Mouse (Mus musculus): ENCODE measurements around the gene Nanp. TPM values are rescaled to one million over a fixed set of nuclear protein-coding genes. Genes with fewer than 3 reads are reported as not detected.

The Nanp gene
- total RNA-seq, 2 experiments from 2014 or later = 51.6 to 51.8 TPM

DNA sequence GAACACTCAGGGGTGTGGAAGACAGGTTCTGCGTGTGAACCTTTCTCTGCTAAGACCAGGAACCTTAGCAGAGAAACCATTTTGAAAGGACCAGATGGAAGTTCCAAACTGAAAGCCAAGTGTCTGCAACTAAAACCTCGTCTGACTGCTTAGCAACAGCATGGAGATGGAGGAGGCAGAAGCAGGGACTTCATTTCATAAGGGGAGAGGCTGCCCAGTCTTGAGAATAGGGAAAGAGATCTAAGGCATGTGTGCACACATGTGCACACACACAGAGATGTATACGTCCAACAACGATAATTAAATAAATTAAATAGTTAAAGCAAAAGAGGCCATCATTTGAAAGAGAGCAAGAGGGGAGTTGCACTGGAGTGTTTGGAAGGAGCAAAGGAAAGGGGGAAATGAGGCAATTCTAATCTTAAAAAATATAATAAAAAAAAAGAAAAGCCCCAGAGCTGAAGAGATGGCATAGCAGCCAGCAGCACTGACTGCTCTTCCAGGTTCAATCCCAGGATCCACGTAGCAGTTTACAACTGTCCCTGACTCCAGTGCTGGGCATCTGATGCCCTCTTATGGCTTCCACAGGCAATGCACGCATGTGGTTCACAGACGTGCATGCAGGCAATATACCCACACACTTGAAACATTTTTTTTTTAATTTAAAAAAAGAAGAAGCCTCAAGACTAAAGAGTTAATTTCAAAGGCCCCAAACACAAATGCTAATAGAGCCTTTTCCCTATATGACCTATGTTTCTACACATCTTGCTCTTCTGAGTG lies 38.6 kb downstream of the Nanp start:
- peak; percentile 71 for ATAC-seq (replicated peaks; ENCODE audit: low FRiP score, poor library complexity, severe bottlenecking)

DNA sequence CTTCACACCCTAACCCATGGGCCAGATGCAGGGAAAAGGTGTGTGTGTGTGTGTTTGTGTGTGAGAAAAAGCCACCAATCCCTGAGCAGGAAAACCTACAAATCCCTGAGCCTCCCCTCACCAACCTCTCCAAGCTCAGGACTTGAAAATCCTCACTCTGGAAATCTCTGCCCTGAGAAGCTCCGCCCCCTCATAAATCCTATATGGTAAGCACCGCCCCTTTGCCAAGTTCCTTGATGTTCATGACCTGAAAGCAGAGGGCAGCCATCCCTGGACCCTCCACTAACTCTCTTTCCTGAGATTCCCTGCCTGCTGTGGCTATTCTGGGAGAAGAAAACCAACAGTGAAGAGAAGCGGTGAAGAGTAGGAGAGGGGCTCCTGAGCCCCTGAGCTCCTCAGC lies 40.2 kb downstream of the Nanp start:
- ATAC-seq (replicated peaks; ENCODE audit: low FRiP score, poor library complexity, severe bottlenecking) = no peak

DNA sequence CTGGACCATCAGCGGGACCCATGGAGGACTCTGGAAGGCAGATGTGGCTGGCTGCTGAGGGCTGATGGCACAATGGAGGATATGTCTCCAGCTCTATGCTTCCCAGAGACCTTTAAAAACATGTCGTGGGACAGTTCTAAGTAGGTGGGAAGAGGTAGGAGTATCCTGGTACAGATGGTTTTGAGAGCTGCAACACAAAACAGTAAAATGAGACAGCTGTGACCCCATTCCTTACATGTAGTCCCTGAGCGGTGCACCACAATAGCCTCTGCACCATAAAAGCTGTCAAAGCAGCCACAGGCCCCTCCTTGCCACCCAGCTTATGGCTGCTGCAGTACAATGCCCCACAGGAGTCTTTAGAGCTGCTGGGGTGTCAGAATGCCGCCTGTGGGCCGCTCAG lies 41.6 kb downstream of the Nanp start:
- no peak for ATAC-seq (replicated peaks; ENCODE audit: low FRiP score, poor library complexity, severe bottlenecking)

DNA sequence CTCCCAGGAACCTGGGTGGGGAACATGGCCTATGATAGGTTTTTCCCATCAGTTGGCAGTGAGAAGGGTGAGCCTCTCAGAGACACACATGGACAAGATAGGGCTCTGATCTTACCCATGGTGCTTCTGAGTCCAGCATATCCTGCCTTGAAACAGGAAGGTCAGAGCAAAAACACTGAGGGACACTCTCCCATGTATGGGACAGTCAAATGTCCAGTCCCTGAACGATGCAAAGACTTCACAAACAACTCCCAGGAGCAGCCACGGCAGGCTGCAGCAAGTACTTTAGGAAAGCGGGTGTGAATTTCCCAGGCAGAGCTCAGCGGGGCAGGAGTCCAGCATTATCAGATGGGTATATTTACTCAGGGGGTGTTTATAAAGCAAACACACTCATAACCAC lies 43.9 kb downstream of the Nanp start:
- no peak for ATAC-seq (replicated peaks; ENCODE audit: low FRiP score, poor library complexity, severe bottlenecking)

DNA sequence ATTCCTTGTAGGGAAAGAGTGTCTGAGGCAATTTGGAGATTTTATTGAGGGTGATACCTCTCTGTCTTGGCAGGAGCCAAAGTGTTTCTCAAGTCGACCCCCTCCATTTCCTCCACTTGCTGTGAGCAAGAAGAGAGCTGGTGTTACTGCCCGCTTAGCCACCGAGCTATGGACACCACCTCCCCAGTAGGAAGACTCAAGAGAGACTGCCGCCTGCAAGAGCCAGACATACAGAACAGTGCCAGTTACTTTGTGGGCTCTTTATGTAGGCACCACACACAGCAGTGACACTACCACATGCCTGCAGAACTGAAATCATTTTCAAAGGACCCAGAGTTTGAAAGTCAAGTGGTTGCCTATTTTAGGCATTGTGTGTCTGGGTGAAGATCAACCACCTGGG lies 48.1 kb downstream of the Nanp start:
- ATAC-seq (replicated peaks; ENCODE audit: low FRiP score, poor library complexity, severe bottlenecking) = no peak

DNA sequence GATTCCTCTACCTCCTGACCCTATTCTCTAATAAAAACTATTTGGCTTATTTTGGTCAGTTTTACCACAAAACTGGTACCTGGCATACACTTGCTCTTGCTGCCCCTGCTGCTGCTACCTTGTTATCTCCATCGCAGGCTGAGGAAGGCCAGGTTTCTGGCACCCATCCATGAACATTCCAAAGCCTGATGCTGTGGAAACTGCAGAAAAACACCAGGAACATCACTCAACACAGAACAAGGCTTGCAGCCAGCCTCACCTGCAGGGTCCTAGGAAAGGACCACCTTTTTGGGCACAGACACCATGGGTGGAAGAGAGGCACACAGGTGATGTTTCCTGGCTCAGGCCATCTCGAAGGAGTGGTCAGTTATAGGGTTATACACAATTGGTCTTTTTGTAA lies 48.7 kb downstream of the Nanp start:
- no peak for ATAC-seq (replicated peaks; ENCODE audit: low FRiP score, poor library complexity, severe bottlenecking)

DNA sequence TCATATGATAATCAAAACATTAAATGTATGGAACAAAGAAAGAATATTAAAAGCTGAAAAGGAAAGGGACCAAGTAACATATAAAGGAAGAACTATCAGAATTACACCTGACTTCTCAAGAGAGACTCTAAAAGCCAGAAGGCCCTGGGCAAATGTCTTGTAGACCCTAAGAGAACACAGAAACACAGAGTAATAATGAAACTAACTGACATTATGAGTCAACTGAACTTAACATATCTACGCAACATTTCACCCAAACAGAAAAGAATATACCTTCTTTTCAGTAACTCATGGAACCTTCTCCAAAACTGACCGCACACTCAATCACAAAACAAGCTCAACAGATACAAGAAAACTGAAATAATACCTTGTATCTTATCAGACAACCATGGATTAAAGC lies 53.8 kb downstream of the Nanp start:
- no peak for ATAC-seq (replicated peaks; ENCODE audit: low FRiP score, poor library complexity, severe bottlenecking)

DNA sequence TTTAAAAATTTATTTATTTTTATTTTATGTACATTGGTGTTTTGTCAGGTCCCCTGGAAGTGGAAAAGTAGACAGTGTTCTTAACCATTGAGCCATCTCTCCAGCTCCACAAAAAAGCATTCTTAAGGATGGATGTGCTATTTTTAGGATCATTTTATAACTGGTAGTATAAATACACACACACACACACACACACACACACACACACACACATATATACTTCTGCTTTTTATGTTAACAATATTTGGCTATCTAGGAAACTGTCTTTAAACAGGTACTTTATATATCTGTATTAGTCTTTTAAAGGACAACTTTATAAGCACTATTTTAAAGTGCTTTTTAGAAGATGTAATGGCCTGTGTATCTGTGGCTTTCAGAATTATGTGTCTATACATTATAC lies 57.1 kb downstream of the Nanp start:
- no peak for ATAC-seq (replicated peaks; ENCODE audit: low FRiP score, poor library complexity, severe bottlenecking)

DNA sequence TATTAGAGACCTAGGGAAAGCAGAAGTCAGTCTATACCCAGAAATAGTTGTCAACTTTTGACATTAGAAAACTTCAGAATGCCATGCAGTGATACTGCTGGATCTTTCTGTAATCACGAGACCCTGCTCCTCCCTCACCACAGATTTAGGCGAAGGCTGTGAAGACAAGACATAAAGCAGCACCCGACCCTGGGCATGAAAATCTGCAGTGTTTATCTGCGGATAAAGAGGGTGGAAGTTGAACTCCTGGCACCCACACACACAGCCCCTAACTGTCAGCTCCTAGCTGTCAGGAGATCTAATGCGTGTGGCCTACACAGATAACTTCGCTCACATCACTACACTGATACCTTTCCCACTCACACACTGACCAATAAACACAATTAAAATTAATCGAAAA lies 57.7 kb downstream of the Nanp start:
- no peak for ATAC-seq (replicated peaks; ENCODE audit: low FRiP score, poor library complexity, severe bottlenecking)

DNA sequence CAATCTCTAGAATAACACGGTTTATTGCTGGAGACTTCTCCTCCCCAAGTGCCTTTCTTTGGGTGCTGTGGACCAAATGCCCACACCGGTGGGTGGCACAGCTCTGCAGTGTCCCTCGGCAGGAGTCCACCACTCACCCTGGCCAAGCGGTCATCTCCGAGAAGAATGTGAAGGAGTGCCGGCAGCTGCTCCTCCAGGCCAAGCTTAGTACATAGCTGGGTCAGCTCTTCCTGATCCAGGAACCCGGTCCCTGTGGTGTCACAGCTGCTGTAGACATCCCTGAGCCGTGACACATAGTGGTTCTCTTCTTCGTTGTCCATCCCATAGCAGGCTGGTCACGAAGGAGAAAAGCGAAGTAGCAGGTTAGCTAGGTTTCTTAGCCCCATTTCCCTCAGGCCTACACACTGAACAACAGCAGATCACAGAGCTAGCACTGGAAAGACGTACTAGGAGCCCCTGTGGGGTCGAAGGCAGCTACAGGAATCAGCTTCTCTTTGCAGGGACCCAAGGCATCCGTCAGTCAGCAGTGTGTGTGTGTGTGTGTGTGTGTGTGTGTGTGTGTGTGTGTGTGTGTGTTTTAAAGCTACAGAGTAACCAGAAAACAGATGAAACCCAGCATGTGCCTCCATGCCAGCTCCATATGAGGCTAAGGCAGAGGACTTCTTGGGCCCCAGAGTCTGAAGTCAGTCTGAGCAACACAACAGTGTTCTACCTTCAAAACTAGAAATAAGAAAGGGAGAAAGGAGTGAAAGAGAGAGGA lies 59.2 kb downstream of the Nanp start:
- no peak for ATAC-seq (replicated peaks; ENCODE audit: low FRiP score, poor library complexity, severe bottlenecking)

Other genes starting within 250 kb of the Nanp start
- gene Abhd12, start 134.7 kb downstream of the Nanp start, total RNA-seq (2015; ENCODE audit: low replicate concordance) = 7.2 and 29.8 TPM in 2 replicates
- 18.1 and 19.9 TPM in 2 replicates for gene Abhd12, start 134.7 kb downstream of the Nanp start, total RNA-seq (2017; ENCODE audit: low replicate concordance)
- 29.8 and 64.2 TPM in 2 replicates for gene Gins1, start 134.0 kb downstream of the Nanp start, total RNA-seq (2015; ENCODE audit: low replicate concordance)
- gene Gins1, start 134.0 kb downstream of the Nanp start, total RNA-seq (2017; ENCODE audit: low replicate concordance) = 66.7 and 67.6 TPM in 2 replicates
- 19.8 and 28.5 TPM in 2 replicates for gene Ninl, start within 50 bp of the Nanp start, total RNA-seq (2015; ENCODE audit: low replicate concordance)
- 65.6 and 69.2 TPM in 2 replicates for gene Ninl, start within 50 bp of the Nanp start, total RNA-seq (2017; ENCODE audit: low replicate concordance)
- not detected in 2 replicates for gene Gm14151, start 53.0 kb upstream of the Nanp start, total RNA-seq (2015; ENCODE audit: low replicate concordance)
- gene Gm14151, start 53.0 kb upstream of the Nanp start, total RNA-seq (2017; ENCODE audit: low replicate concordance) = not detected in 2 replicates
- gene Gm14147, start 58.8 kb upstream of the Nanp start, total RNA-seq (2015; ENCODE audit: low replicate concordance) = not detected in 2 replicates
- not detected in 2 replicates for gene Gm14147, start 58.8 kb upstream of the Nanp start, total RNA-seq (2017; ENCODE audit: low replicate concordance)

All from erythroid progenitor cell, adult 5-6 weeks (primary cell).